Mouse (Mus musculus) spleen, adult 12 weeks (tissue): Measurements from ENCODE around the gene Hdac1.

Experiments
- DNase-seq: peaks from one replicate; pipeline ENCODE4 v3.0.0; 2022; ENCODE audit warnings: low spot score

Gene Hdac1

DNA sequence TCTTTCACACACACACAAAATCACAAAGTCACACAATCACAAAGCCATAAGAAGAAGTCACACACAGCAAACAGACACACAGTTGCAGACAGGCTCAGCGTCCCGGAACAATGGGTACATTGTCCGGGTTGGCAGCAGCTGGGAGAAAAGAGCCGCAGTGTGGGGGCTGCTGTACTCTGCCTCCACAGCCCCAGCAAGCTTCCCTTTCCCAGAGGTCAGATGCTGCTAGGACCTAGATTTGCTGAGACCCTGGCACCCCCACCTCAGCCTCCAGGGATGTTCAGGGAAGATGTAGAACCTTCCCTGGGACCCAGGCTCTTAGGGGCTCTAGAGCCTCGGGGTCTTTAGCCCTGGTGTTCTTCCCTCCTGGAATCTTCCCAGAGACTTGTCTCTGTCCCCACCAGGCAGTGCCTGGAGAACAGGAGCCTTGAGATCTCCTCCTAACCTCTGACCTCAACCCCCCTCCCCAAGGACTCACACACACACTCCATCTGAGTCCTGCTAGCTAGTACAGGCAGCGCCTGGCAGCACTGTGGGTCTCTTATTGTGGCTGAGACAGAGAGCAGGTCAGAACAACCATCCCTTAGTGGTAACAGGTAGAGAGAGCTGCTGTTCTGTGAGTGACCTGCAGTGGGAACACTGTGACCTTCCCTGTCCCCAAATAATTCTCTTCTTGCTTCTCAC is 31.0 kb downstream of the Hdac1 start:
- no peak for DNase-seq

DNA sequence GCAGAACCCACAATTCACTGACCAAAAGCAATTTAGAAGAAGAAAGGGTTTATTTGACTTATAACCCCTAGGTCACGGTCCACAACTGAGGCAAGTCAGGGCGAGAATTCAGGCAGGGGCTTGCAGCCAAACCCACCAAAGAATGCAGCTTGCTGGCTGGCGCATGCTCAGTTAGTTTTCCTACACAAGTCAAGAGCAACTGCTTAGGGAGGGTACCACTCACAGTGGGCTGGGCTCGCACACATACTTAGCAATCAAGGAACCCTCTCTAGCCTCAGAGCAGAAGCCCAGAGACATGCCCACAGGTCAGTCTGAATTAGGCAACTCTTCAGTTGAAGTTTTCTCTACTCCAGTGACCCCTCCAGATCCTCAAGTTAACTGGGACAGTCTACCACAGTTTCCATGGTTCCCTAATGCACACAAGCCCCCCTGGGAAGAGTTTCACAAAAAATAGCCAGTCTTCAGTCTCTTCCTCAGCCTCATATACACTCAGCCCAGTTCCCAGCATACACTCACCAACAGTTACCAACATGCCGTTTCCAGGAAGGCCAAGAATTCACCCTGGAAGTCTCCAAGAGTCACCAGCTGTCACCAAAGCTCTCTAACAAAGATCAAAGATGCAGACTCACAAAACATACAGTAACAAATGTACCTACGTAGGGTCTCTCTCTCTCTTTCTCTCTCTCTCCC is 31.6 kb downstream of the Hdac1 start:
- DNase-seq = no peak

DNA sequence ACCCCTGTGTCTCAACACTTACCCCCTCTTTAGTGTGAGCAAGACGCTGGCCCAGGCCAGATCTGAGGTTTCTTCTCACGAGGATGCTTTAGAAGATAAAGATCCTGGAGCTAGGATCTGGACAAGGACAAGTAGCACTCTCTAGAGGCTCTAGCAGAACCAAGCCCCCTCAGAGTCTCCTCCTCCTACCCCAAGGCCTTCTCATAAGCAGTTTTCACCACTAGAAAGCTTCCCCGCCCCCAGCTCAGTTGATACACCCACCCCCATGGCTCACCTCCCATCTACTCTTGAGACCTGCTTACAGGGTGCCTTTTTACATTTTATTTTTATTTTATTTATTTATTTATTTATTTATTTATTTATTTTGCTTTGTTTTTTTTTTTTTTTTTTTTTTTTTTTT is 32.9 kb downstream of the Hdac1 start:
- DNase-seq = no peak

DNA sequence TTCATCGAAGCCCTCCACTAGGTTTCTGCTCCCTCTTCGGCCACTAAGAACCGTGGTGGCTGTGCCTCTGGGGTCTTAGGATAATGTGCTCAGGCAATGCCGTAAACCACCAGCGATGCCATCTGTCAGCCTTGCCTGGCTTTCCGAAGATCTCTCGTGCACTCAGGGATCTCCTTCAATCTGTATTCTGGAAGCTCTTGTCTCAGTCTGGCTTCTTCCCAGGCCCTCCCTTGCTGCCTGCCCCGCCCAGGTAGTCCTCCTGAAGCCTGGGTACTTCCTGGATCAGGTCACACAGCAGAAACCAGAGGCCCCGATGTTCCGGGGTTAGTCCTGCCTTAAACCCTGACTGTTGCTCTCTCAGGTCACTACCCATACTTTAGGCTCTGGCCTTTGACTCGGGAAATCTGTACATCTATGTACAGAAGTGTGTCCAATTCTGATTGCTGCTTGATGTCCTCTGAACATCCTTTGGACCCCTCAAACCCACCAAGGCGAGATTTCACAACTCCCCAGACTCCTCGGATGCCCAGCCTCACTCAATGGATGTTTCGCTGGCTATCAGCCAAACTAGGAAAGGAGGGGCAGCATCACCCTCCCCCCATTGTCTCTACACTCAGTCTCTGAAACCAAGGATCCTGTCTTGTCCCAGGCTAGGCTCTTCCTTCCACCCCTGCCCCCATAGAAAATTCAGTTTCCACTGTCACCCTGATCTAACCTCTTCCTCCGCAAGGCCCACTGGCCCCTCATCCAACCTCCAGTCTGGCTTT is 33.5 kb downstream of the Hdac1 start:
- no peak for DNase-seq

DNA sequence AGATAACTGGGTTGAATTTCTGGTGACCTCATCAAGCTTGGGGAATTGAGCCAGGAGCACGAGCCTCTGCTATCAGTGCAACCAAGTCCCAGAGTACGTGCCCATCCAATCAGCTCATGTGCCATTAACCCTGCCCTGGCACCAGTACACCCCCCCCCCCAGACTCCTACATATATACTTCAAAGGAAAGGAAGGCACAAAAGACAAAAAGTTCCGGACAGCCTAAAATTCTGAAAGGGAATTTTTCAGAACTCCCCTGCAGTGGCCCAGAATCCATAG is 34.3 kb downstream of the Hdac1 start:
- no peak for DNase-seq

DNA sequence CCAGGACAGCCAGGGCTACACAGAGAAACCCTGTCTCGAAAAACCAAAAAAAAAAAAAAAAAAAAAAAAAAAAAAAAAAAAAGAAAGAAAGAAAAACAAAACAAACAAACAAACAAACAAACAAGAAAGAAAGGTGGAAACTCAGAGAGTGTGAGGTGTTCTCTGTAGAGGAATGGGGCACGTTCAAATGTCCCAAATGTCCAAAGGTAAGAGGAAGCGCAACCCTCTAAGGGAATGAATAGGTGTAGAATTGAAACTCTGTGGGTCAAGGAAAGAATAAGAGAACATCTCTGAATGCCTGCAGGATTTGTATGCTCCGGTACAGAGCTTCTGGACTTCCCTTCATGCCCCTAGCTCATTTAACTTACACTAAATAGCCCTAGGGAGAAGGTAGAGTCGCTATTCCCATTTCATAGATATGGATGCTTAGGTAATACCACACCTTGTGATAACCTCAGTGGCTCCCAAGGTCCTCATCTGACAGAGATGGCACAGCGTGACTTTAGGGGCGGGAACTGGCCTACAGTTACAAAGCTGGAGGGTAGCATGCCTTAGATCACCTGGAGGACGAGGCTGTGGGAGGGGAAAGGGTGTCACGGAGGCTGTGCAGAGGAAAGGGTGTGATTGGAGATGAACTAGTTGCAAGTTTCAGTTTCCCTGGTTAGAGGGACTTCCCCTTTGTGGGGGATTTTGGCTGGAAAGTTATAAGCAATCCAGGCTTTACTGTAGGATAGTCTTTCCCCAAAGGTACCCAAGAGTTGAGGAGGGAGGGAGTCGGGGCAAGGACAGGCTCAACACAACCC is 34.9 kb downstream of the Hdac1 start:
- DNase-seq = no peak

DNA sequence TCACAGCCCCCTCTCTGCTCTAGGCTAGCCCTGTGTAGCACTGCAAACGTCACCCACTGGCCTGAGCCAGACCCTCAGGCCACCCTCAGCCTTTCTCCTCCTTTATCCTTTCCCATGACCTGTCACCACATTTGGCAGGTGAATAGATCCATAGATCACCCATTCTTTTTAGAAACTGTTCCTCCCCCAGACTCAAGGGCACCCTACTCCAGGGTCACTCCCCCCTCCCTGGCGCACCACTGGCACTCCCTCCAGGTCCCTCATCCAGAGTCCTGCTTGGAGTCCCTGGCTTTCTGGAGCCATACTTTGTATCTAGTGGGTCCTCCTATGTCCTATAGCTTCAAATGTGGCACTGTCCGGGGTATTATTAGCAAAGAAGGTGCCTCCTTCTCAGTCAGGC is 37.0 kb downstream of the Hdac1 start:
- DNase-seq = no peak

DNA sequence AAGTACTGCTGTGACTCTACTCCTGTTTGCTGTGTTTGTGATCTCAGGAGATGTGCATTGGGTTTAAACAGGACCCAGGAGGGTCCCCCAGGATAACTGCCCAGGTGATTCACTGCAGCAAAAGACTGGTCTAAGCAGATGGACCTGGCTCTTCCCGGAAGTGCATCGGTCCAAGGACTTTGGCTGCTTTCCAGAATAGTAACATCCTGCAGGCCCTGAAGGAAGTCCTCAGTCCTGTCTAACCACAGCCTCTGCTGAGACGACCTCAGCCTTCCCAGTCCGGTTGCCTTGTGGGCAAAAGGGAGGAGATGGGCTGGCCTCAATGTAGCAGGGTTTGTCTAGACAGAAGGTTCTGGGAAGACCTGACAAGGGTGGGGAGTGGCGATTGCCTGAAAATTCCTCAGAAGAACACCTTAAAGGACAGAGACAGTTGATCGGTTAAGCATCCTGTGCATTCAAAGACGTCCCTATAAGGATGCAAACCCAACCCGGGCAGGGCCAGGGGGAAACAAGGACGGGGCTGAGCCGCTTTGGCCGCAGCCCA is 39.5 kb downstream of the Hdac1 start:
- DNase-seq = no peak

DNA sequence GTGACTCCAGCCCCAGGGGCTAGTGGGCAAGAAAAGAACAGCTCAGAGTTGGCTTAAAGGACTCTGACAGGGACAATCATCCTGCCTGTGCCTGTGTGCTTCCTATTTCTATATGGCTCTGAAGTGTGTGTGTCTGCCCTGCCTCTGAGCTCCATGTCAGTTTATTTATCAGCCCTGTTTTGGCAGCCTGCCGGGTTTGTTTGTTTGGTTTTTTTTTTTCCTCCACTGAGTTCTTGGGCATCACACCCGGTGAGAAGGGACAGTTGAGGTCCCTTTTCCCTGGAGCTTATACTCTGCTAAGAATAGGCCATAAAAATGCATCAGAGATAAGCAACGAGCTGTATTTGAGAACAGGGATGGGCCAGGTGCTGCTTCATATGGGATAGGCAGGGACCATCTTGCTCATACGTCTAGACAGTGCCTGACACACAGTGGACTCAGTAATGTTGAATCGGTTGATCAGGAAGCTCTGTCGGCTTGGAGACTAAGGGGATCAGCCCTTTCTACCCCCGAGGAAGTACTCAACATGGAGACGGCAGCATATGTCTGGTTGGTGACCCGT is 40.1 kb downstream of the Hdac1 start:
- no peak for DNase-seq

DNA sequence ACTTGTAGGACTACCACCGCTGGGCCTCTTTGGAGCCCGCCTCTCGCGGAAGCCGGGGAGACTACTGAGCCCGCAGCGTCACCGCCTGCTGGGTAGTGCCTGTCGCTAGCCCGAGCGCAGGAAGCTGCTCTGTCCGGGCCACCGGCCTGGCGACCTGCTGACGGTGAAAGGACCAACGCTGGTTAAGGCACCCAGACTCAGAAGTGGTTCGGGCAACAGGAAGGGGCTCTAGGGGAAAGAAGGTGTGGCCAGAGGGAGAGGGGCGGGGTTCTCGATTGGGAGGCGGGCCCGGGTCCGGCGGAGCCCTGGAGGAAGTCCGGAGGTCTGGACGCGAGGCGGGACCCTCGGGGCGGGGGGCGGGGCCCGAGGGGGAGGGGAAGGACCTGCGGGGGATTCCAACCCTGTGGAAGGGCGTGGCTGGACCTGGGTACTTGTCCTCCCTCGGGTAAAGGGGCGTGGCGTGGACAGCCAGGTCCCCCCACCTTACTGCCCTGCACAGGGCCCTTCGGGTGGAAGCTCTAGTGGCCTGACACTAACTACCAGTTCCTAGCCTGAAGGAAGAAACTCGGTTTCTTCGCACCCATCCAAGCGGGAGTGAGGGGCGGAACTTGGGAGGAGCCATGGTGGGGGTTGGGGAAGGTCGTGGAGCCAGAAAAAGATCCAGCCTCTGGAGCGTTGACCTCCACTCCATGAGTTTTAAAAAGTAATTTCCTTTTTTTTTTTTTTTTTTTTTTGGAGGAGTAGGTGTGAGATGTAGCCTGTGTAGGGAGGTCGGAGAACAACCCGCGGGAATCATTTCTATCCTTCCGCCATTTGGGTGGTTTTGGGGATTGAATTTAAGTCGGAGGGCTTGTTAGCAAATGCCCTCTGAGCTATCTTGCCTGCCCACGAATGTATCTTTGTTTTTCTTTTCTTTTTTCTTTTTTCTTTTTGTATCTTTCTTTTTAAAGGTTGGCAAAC is 41.6 kb downstream of the Hdac1 start:
- DNase-seq = no peak

DNA sequence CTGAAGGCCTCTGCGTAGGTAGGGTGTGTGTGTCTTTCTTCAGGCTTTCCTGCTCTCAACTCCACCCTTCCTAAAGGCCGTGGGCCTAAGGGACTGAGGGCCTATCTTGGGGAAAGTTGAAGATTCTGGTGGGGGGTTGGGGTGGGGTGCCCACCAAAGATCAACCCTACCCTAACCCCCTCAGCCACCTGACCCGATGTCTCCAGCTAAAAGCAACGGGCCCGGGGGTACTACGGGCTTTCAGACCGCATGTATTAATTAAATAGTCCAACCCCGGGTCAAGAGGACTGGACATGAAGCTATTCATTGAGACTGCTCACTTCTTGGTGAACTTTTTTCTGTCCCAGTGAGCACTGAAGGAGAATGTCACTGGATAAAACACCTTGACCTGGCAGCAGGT is 42.5 kb downstream of the Hdac1 start:
- no peak for DNase-seq

DNA sequence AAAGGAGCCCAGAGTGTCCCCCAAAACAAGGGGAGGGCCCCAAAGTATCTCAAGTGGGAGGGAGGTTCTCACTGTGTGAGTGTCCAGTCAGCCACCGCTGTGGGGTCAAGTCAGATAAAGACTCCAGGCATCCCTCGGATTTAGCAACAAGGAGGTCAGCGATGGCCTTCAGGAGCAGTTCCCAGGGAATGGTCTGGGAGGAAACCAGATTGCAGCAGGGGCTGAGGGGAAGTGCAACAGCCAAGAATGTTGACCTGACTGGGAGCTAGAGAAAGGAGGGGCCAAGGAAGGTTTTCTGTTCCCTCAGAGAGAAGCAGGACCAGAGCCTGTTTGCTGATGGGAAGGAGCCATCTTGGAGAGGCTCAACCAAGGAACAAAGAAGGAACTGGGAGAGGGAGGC is 43.6 kb downstream of the Hdac1 start:
- no peak for DNase-seq

DNA sequence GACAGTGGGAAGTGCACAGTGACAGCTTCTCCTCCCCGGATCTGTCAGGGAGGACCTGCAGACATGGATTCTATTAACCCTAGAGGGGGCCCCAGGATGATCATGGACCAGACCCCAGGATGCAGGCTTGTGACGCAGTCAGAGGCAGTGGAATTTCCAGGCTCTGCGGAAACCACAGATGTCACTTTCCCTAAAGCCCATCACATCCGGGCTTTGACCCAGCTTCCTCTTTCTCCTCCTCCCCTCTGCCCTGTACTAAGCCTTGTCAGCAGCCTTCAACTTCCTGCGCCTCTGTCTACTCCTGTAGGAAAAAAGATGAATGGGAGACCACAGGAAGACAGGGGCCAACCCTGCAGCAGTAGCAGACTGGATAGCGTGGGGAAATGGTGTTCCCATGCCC is 45.9 kb downstream of the Hdac1 start:
- no peak for DNase-seq

DNA sequence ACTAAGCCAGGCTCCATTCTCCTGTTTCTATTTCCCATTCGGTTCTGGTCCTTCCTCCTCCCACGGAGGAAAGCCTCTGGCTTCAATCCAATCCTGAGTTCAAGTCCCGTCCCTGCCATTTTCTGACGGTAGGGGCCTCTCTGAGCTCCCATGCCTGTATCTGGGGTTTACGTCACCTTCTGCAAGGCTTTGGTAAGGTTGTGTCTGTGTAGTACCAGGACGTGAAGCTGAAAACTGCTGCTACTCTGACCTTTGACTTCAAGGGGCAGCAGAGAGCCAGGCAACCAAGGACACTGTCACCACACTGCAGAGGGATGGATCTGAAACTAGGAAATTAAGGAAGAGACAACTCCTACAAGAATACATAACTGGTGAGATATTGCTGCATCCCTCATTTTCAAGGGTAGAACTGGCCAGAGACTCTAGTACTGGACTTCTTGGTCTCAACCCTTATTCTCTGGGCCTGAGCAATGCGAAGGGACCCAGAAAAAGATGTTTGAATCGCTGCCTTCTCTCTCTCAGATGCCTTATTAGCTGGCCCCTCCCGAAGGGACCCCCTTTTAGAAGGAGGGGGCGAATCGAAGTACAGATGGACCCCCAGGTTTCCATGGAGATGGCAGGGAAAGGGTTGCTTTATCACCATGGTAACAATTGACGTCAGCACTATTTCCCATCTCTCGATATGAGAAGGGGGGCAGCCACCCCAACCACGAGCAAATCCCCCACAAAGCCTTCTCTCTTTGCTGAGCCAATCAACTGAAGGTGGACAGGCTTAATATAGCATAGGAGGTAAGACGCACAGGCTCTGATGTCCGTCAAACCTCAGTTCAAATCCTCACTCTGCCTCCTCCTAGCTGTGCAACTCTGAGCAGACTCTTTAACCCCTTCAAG is 46.6 kb downstream of the Hdac1 start:
- no peak for DNase-seq

DNA sequence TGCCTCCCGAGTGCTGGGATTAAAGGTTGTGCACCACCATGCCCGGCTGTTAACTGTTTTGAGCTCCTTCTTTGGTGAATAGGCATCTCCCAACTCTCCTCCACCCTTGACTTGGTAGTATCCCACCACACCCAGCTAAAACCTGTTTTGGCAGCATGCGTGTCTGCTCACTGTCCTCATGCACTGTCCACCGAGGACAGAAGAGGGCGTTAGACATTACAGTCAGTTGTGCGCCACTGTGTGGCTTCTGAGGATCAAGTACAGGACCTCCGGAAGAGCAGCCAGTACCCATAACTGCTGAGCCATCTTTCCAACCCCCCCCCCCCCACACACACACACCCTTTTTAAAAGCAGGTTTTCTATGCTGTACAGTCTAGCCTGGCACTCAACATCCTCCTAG is 47.8 kb downstream of the Hdac1 start:
- no peak for DNase-seq

DNA sequence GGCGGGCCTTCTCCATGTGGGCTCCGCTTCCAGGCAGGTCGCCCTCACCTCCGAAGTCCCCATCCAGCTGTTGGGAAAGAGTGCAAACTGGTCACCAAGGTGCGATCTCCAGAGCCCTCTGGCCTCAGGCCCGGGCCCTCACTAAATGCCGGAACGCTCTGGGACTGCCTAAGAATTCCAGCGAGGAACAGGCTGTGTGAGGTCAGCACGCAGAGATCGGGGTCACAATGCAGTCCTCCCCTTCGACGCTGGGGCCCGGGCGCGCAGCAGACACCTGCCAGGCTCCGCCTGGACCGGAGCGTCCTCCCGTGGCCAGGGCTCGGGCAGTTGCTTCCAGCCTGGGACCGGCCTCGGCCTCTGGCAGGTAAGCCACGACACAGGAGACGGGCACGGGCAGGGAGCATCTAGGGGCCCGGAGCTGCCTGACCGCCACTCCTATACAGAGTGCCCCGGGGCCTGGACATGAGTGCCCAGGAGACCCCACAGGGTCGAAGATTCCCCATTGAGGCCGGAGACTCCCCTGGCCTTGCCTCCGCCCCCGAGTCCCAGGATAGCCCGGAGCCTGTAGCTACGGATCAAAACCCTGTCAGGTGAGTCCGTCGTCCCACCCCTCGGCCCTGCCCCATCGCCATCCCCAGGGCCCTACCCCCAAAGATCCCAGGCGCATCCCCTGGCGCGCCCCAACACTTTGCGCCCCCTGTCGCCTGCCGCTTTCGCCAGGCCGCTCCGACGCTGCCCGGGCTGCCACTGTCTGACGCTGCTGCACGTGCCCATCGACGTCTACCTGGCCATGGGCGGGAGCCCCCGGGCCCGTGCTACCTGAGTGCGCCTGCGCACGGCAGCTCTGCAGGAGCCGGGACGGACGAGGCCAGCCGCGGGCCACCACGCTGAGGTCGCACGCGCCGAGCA is 51.3 kb downstream of the Hdac1 start, which contains the start of the genes Tssk3 and Fam229a:
Gene Tssk3 (minus strand): TSS at position 51 of the 909 bp plus-strand sequence.
Gene Fam229a (plus strand): TSS at position 219 of the 909 bp plus-strand sequence.
- DNase-seq = no peak

DNA sequence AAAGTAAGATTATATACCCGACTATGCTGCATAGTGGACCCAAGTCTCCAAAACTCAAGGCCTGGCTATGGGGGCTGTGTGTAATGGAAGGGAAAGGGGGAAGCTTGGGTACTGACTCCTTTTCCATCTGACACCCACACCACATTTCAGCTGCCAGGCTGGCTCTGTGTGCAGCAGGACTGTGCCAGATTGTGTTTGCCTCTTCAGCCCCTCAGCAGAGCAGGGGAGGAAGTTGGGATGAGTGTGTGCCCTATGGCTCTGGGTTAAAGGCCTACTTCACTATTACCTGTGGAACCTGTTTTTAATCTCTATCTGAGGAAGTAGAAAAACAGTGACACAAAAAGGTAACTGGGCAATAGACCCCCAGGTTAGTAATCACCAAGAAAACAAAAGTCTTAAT is 61.4 kb downstream of the Hdac1 start:
- no peak for DNase-seq

DNA sequence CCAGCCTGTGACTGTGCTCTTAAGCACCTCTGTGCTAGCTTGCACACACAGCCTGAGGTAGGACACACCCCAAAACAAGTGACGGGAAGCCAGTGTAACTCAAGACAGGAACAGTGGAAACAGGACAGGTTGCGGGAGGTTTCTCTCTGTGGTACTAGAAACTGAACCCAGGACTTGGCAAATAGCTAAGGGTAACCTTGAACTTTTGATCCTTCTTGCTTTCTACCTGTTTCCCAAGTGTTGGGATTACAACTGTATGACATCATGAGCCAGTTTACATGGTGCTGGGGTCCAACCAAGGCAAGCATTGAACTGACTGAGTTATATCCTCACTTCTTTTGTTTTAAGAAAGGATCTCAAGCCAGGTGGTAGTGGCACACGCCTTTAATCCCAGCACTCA is 62.6 kb downstream of the Hdac1 start:
- no peak for DNase-seq

DNA sequence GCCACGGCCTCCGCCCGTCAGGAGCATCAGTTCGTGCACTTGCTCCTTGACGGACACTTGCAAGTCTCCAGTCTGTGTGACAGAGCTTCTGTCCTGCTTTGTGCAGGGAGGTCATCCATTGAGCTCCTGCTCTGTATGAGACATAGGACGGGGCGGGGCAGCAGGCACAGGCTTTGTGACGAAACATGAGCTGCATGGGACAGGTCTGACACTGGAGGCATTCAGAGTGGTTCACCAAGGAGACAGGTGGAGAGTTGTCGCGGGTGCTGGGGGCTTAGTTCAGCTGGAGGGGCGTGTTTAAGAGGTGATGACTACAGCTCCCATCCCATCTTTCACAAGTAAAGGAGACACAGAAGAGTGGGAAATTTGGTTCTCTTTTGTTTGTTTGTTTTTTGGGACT is 66.5 kb downstream of the Hdac1 start:
- no peak for DNase-seq
